Comparison of ENCODE assay signal across 8 mouse cellular contexts in the genomic region with DNA sequence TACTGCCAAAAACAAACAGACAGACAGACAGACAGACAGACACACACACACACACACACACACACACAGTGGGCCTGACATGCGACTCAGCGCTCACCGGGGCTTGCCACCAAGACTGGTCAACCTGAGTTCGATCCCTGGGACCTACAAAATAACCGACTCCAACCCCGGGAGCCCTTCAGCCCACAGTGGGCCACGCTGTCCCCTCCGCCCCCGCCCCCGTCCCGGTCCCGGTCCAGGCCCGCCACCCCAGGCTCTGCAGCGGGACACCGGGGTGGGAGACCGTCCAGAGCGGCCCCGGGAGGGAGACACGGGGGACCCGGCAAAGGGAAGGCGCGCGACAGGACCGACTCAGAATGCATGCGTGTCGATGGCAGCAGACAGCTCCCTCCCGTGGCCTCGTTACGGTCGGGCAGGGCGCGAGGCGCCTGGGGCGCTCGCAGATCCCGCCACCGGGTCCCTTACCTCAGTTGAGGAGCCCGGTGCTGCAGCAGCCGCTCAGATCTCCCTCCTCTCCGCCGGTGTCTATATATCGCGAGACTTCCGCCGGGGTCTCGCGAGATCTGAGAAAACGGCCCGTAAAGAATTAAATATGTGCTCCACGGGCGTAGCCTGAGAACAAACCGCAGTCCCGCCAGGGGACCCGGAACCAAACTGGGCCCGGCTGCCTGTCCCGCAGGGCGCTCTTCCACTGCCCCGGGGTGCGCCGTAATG. TPM values are rescaled to one million over a fixed set of nuclear protein-coding genes. Genes with fewer than 3 reads are reported as not detected.
A peak's percentile ranks its signal among the peaks of the same experiment; 100 is the strongest.
DNase-seq lines count a peak whose midpoint lies in the region; ATAC-seq lines count a peak whose summit lies in the region.

A gene (minus strand): TSS at position 511 of the 714 bp plus-strand sequence.
A gene (plus strand): TSS at position 615 of the 714 bp plus-strand sequence.

- DNase-seq in NIH3T3 (ENCODE audit: low read depth): peak; percentile 99
- peak; percentile 94 to 95 for DNase-seq in cerebellum, postnatal 10 days
- peak; percentile 87 to 90 for DNase-seq in frontal cortex, postnatal 10 days (ENCODE audit: low spot score in 2 of 2)
- peak; percentile 90 to 92 for DNase-seq in layer of hippocampus, postnatal 14 days (ENCODE audit: low spot score in 2 of 2)
- peak; percentile 93 for DNase-seq in lung, postnatal 14 days
- peak; percentile 85 for DNase-seq in retina, adult 2 months (ENCODE audit: low read depth, low spot score)
- DNase-seq in thymus, postnatal 36 days: peak; percentile 93 to 95

- H3K9ac ChIP-seq in hindbrain, embryonic 12.5 days: peak within 1 kb of the TSS; percentile 95

- peak within 1 kb of the TSS; percentile 83 for H3K4me2 ChIP-seq in hindbrain, embryonic 12.5 days (replicated peaks)

- H3K27me3 ChIP-seq in hindbrain, embryonic 12.5 days: no peaks in the 10 kb centered on the region

- under 1% methylated on average over 59 of the region's 60 CpGs for WGBS in hindbrain, embryonic 12.5 days

- no peaks in the 10 kb centered on the region for H3K9me3 ChIP-seq in hindbrain, embryonic 12.5 days (replicated peaks)

- H3K4me1 ChIP-seq in hindbrain, embryonic 12.5 days: peaks cover 13% of the 10 kb centered on the region

- peak; percentile 92 for ATAC-seq in hindbrain, embryonic 12.5 days (ENCODE audit: low FRiP score)

- peak within 1 kb of the TSS; percentile 80 for H3K4me3 ChIP-seq in hindbrain, embryonic 12.5 days

- H3K27ac ChIP-seq in hindbrain, embryonic 12.5 days: peak within 1 kb of the TSS; percentile 83

- H3K36me3 ChIP-seq in hindbrain, embryonic 12.5 days: peaks cover 9% of the 10 kb centered on the region; the same call in 1 of the 2 replicates

RNA-seq across cellular contexts. Expression of the first gene that starts in this region (rescaled TPM):
- 39.9 and 44.8 TPM in 2 replicates for polyA plus RNA-seq in hindbrain, embryonic 12.5 days (2016; fragmentation: Nextera tagmentation; extraction: Ambion mirVana)
- total RNA-seq in layer of hippocampus, postnatal 14 days (2021): 10 to 100 TPM; 18.2 to 18.8 TPM

RNA-seq across cellular contexts. Expression of the second gene that starts in this region (rescaled TPM):
- 31.1 and 32.1 TPM in 2 replicates for polyA plus RNA-seq in hindbrain, embryonic 12.5 days (2016; fragmentation: Nextera tagmentation; extraction: Ambion mirVana)
- total RNA-seq in layer of hippocampus, postnatal 14 days (2021): 1 to 10 TPM; 5.1 to 5.2 TPM

Comparison
In these comparisons a context has a peak if more than half of its experiments do, and no peak if none do; other contexts are left out.
1. Peak in every context shown above with its lines: DNase-seq, ATAC-seq, H3K4me3 ChIP-seq and H3K27ac ChIP-seq.